Mouse (Mus musculus) lung, postnatal 0 days (tissue): Measurements from ENCODE around the gene Pfdn6.

ENCODE experiments used
- CTCF ChIP-seq: IDR thresholded peaks from 2 replicates; pipeline ENCODE4 v1.5.1; 2016; ENCODE audit warnings: antibody characterized with exemption, mild to moderate bottlenecking
- EP300 ChIP-seq: IDR thresholded peaks from 2 replicates; pipeline ENCODE4 v1.6.1; 2016; ENCODE audit warnings: antibody characterized with exemption, mild to moderate bottlenecking, control low read depth

DNA sequence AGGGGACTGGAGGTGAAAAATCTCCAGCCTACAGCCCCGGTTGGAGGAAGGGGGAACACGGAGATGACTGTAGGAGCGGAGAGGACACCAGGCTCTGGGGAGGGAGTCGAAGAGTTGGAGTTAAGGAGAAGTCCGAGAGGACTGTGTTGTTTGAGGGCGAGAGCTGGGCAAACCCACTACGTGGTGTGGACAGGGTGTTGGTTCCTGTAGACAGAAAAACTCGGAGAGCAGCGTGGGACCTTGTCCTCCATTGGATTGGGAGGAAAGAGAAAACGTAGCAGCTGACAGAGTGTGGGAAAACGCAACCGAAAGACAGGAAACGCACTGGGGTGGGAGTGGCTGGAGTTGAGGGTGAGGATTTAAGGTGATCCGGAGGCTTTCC, 30.3 kb downstream of the Pfdn6 start:
- TF ChIP-seq EP300 (no peak), CTCF (no peak)
